Mouse (Mus musculus): Measurements from ENCODE around the gene Nfib.

Gene Nfib

GRCm38 (mm10) chr4:82624285-82625045 lies 81.1 kb downstream of the Nfib start:
- DNase-seq (ENCODE audit: low spot score) = no peak

GRCm38 (mm10) chr4:82623835-82624234 lies 81.7 kb downstream of the Nfib start:
- DNase-seq (ENCODE audit: low spot score) = no peak

GRCm38 (mm10) chr4:82623081-82623538 lies 82.4 kb downstream of the Nfib start:
- DNase-seq (ENCODE audit: low spot score) = no peak

DNA sequence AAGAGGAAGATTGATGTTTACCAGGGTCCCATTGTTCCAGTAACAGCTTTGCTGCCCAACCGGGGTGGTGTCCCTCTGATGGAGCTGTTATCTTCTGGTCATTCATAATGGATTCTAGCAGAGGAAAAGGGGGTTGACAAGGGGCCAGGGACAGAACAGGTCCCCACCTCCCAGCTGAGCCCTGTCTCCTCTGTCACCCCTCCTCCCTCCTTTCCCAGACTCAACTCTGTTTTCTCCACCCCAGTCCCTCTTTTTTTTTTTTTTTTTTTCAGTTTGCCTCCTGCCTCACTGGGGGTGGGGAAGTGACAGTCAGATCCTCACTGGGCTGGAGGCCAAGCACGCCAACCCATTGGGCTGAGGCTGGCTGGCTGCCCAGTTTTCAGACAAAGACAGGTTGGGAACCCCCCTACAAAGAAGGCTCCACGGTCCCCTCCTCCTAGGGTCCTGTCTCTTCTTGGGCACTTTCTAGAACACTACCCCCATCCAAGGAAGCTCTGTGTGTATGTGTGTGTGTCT lies 83.2 kb downstream of the Nfib start:
- no peak for DNase-seq (ENCODE audit: low spot score)

DNA sequence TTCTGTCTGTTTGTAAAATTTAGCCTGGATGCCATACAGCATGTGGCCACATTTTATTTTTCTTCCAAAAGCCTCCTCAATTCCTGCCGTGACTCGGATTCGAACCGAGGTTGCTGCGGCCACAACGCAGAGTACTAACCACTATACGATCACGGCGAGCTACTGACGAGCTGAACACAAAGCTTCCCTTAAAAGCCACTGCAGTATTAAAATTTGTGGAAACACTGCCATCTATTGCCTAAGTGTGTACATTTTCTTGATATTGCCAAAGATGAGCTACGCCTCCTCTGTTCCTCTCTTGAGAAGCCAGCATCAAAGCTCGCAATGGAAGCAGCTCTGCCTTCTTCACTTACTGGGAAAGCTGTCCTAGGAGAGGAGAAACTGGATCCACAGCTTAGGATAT lies 86.0 kb downstream of the Nfib start:
- DNase-seq (ENCODE audit: low spot score) = no peak

DNA sequence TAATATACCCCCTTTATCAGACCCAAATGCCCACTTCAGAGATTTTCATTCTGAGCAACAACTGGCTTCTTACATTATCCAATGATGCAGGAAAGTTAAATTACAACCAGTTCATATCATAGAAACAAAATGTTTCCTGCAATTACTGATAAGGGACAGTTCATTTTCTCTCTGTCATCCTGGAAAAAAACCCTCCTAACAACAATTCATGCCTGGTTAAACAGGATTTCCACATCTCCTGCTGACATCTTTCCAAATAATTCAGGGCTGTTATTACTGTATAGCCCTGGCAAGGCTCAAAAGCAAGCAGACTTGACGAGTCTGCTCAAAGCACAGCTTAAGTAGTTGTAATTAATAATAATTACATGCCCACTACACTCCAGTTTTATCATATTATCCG lies 86.5 kb downstream of the Nfib start:
- no peak for DNase-seq (ENCODE audit: low spot score)

GRCm38 (mm10) chr4:82617257-82617656 lies 88.3 kb downstream of the Nfib start:
- no peak for DNase-seq (ENCODE audit: low spot score)

DNA sequence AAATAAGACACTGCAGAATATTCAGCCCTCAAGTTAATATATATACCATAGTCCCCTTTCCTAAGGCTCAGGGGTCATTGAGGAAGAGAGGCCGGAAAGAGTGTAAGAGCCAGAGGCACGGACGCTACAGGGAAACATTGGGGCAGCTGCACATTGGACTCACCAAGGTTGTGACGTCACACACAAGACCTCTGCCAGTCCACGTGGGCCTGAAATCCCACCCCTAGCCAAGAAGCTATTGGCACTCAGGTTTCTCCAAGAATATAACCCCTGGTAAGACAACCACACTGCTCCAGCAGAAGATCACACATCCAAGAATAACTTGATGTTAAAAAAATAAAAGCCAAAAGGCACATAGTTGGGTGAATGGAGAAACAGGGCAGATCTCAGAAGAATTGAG lies 89.8 kb downstream of the Nfib start:
- no peak for DNase-seq (ENCODE audit: low spot score)

GRCm38 (mm10) chr4:82614466-82614805 lies 91.1 kb downstream of the Nfib start:
- no peak for DNase-seq (ENCODE audit: low spot score)

DNA sequence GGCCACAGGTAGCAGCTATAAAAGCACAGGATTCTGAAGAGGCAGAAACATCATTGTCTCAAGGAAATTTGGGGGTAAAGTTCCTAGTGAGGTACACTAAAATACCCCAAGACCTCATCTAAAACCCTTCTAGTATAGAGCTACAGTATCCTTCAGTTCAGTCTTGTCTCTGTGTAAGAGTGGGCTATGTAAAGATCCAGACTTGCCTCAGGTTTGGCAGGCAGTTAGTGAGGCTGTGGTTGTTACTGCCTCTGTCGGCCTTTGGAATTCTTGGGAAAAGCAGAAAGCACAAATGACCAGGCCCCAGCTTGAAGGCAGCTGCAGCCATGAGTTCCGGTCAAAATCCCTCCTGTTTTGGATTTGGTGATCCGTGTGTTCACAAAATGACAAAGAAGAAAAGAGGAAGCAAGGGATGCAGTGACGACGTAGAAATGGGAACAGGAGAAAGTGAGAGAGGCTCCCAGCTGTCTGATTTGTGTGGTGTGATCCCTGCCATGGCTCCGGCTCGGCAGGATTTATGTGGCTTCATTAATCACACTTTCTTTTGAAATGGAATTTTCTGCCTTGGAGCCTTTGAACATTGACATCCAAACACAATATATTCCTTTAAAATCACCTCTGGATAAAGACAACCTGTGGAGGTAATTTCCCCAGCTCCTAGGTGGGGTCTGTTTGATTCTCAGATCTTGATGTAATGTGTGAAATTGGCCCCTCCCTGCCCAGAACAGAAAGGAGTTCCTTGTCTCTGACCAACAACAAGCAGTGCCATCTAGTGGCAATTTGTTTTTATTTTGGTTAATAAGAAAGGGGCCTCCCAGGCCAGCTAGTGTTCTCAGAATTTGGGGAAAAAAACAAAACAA lies 91.7 kb downstream of the Nfib start:
- DNase-seq (ENCODE audit: low spot score) = no peak

- DNase-seq (ENCODE audit: low spot score) = no peak
Measured at GRCm38 (mm10) chr4:82609676-82610075, 95.9 kb downstream of the Nfib start.

GRCm38 (mm10) chr4:82608768-82609610 lies 96.6 kb downstream of the Nfib start:
- DNase-seq (ENCODE audit: low spot score) = no peak

GRCm38 (mm10) chr4:82607266-82607665 lies 98.3 kb downstream of the Nfib start:
- DNase-seq (ENCODE audit: low spot score) = no peak

DNA sequence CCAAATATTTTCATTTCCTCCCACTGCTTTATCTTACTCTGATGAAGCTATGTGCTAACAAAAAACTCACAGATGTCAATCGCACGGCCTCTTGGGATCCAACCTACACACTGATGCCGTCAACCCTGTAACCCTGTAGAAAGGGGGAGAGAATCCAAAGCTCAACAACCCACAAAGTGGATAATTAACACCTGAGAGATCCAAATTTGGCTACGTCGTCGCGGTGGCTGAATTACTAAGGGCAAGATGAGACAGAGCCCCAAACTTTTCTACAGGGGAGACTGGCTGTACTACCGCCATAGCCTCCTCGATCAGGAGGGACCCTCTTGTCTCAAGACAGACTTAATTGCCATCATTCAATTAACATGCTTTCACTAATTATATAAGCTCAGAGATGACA lies 99.2 kb downstream of the Nfib start:
- no peak for DNase-seq (ENCODE audit: low spot score)

DNA sequence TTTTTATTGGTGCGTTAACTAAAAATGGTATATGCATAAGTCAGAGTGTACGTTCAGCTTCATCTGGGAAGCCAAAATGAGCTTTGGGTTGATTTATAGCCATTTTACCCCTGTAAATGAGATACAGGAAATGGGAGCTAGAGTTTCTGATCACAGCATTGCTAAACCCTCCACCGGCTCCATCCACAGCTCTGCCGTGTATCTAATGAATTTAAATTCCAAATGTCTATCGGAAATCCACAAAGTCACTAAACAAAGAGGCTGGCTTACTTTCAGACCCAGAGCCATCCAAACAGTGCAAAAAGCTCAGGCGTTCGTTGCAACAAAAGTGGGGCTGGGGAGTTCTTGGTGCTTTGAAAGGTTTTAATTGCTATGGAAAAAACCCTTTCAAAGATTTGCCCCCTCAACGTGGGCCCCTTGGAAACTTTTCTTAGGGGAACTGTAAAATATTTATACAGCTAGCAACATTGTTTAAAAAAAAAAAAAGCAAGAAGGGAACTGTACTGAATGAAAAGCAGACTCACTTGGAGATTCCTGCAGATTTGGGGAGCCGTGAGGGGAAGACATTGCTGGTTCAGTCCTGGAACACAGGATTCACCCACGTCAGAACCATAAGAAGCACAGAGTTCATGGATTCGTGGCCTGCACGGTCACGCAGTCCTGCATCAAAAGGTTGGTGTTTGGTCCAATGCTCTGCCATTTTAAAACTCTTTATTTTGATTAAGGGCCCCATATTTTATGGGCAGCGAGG lies 100.3 kb downstream of the Nfib start:
- DNase-seq (ENCODE audit: low spot score) = no peak

- DNase-seq (ENCODE audit: low spot score) = no peak
Measured at GRCm38 (mm10) chr4:82604501-82604900, 101.0 kb downstream of the Nfib start.

DNA sequence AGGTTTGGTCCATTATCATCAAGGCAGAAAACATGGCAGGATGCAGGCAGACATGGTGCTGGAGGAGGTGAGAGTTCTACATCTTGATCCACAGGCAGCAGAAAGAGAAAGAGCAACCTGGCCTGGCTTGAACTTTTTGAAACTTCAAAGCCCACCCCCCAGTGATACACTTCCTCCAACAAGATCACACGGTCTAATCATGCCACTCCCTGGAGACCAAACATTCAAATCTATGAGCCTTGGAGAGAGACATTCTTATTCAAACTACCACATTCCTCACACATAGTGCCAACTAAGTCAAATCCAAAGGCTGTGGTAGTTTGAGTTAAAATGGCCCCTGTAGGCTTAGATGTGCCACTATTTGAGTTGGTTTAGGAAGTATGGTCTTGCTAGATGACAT lies 104.9 kb downstream of the Nfib start:
- no peak for DNase-seq (ENCODE audit: low spot score)

DNA sequence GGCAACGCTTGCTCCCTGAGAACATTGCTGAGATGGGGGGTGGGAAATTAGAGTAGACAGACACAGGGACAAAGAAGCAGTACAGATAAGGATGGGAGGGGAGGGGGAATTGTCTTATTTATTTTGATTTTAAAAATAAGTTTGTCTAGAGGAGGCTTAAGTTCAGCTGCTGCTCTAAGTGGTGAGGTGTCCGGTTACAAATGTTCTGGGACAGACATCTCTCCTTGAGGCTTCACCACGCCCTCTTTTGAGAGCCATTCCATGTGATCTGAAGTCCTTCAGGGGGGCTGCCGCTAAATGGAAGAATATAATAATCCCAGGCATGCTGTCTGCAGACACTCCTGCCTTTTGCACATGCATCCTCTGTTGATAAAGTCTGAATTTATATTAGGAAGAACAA lies 107.1 kb downstream of the Nfib start:
- DNase-seq (ENCODE audit: low spot score) = no peak

DNA sequence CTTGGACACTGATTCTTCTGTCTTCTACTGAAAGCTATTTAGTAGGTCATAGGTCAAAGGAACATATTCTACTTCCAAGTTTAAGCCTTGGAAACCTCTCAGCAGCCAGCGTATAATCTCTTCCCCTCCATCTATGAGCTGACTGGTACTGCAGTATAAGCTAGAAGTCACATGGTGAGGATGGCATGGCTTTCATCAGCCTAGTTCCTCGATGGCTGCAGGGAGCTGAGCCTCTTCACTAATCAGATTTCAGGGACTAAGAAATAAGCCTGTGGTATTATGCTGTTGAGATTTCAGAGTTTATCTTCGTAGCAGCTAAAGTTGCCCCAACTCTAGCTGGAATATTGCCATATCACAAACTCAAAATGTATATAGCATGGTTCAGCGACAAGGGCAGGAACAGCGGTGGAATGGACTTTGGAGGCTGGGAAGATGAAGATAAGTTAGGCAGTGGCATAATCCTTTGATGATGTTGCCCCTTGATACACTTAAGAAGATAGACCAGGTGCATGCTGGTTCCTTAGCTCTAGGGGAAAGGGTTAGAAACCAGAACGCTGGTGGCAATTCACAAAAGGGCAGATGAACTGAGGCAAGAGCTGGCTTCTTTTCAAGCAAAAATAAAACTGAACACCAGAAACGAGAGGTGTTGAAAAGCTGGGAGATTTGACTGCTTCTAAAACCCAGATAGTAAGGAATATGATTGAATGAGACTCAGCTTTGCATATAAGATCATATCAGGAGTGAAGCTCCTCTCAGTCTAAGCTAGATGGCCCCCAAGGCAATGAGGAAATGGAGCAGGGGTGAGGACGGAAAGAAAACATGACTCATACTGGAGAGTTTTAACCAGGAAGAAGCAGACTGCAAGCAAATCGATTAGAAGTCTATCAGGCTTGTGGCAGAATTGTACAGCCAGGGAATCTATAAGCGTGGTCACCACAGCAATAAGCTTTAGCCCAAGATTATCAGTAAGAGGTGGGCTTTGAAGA lies 111.6 kb downstream of the Nfib start:
- DNase-seq (ENCODE audit: low spot score) = no peak

All from ovary, postnatal 10 days (tissue).